Mouse (Mus musculus) midbrain, embryonic 16.5 days (tissue): ENCODE data around the gene Plscr2. TPM values are rescaled to one million over a fixed set of nuclear protein-coding genes. Genes with fewer than 3 reads are reported as not detected.

Experiments used
- ATAC-seq: fragments of 200-750 bp; cut with Nextera tagmentation; 2 replicates; pipeline ENCODE4 v1.8.0; 2017; ENCODE audit warnings: moderate TSS enrichment
- H3K27ac ChIP-seq: fragments of 300-500 bp; sonication (generic); 2 replicates; pipeline ENCODE4 v1.5.1; 2014; ENCODE audit warnings: mild to moderate bottlenecking, low read length, mixed read lengths
- H3K27me3 ChIP-seq: fragments of 300-500 bp; sonication (generic); 2 replicates; pipeline ENCODE4 v1.6.1; 2014; ENCODE audit warnings: low read depth, low read length, mixed read lengths; ENCODE audit not compliant: control insufficient read depth, insufficient read depth
- H3K36me3 ChIP-seq: fragments of 300-500 bp; sonication (generic); 2 replicates; pipeline ENCODE4 v1.6.1; 2014; ENCODE audit warnings: mild to moderate bottlenecking, low read length, moderate library complexity, mixed read lengths; ENCODE audit not compliant: control insufficient read depth, insufficient read depth
- H3K4me1 ChIP-seq: fragments of 300-500 bp; sonication (generic); 2 replicates; pipeline ENCODE4 v1.6.1; 2014; ENCODE audit warnings: mild to moderate bottlenecking, low read length, mixed read lengths; ENCODE audit not compliant: control insufficient read depth, insufficient read depth
- H3K4me2 ChIP-seq: fragments of 300-500 bp; sonication (generic); 2 replicates; pipeline ENCODE4 v1.6.1; 2014; ENCODE audit warnings: mild to moderate bottlenecking, low read length, mixed read lengths
- H3K4me3 ChIP-seq: fragments of 300-500 bp; sonication (generic); 2 replicates; pipeline ENCODE4 v1.5.1; 2014; ENCODE audit warnings: low read depth, mild to moderate bottlenecking, low read length, moderate library complexity, mixed read lengths
- H3K9ac ChIP-seq: fragments of 300-500 bp; sonication (generic); 2 replicates; pipeline ENCODE4 v1.6.1; 2014; ENCODE audit warnings: low read depth, low read length, mixed read lengths
- H3K9me3 ChIP-seq: fragments of 300-500 bp; sonication (generic); replicated peaks from 2 replicates; pipeline ENCODE4 v1.6.1; 2014; ENCODE audit warnings: mild to moderate bottlenecking, low read length, mixed read lengths; ENCODE audit not compliant: control insufficient read depth, poor library complexity, severe bottlenecking
- WGBS: fragments of 180-500 bp; shearing (Covaris S2); extraction: QIAGEN DNeasy Blood & Tissue Kit; methylation state at CpG from one replicate; pipeline ENCODE4 v1.1.7; 2014; 5-methylcytosine and 5-hydroxymethylcytosine counted together
- polyA plus RNA-seq: library from polyadenylated mRNA; unstranded; fragments of >200 nt; fragmentation: Nextera tagmentation; extraction: Ambion mirVana; gene quantifications from 2 replicates; pipeline ENCODE4 v1.2.1, GENCODE M21; 2015

Plscr2 gene
- 0.58 and 1.1 TPM in 2 replicates for polyA plus RNA-seq

- Histone ChIP-seq H3K9ac (no peak within 1 kb of the TSS), H3K27me3 (no peaks in the 10 kb centered on the region), H3K36me3 (no peaks in the 10 kb centered on the region; the same call in 1 of the 2 replicates), H3K4me2 (no peak within 1 kb of the TSS), H3K9me3 (no peaks in the 10 kb centered on the region), H3K4me1 (no peaks in the 10 kb centered on the region), H3K4me3 (no peak within 1 kb of the TSS), H3K27ac (no peak within 1 kb of the TSS)
- no peak for ATAC-seq
- 76% methylated on average over 9 of the region's 9 CpGs for WGBS
Observed at GRCm38 (mm10) chr9:92275486-92276207, at the start of gene Plscr2. Gene Plscr2 (plus strand): TSS chr9:92275602.

- WGBS: 90% methylated on average over 3 of the region's 3 CpGs
- no peak overlapping the region for H3K4me2 ChIP-seq
- H3K27me3 ChIP-seq: no peaks in the 10 kb centered on the region
- no peak overlapping the region for H3K27ac ChIP-seq
- H3K9ac ChIP-seq: no peak overlapping the region
- H3K36me3 ChIP-seq: no peaks in the 10 kb centered on the region
- H3K4me1 ChIP-seq: no peaks in the 10 kb centered on the region
- no peak overlapping the region for H3K4me3 ChIP-seq
- ATAC-seq: no peak
- H3K9me3 ChIP-seq: no peaks in the 10 kb centered on the region
Observed at GRCm38 (mm10) chr9:92226127-92226655, 49.2 kb upstream of the Plscr2 start.

DNA sequence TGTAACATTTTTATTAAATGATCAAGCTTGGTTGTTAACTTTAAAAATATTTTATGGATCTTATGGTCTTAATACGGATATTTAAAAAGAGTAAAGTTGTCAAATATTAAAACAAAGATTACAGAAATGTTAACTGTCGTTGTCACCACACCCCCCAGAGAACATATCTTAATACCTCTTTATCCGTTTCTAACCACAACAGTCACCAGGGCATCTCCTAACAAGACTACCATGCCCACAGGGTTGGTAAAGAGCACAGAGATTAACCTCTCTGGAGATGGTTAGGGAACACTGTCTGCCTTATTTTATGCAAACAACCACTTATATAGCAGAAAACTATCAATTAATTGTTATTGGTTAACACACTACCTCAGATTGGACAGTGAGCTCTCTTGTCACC, 48.6 kb upstream of the Plscr2 start:
- H3K9me3 ChIP-seq: no peaks in the 10 kb centered on the region
- no peak overlapping the region for H3K27ac ChIP-seq
- no peak overlapping the region for H3K9ac ChIP-seq
- no peaks in the 10 kb centered on the region for H3K4me1 ChIP-seq
- ATAC-seq: no peak
- H3K4me2 ChIP-seq: no peak overlapping the region
- H3K4me3 ChIP-seq: no peak overlapping the region
- no peaks in the 10 kb centered on the region for H3K36me3 ChIP-seq
- H3K27me3 ChIP-seq: no peaks in the 10 kb centered on the region
- 89% methylated on average over 3 of the region's 3 CpGs for WGBS

DNA sequence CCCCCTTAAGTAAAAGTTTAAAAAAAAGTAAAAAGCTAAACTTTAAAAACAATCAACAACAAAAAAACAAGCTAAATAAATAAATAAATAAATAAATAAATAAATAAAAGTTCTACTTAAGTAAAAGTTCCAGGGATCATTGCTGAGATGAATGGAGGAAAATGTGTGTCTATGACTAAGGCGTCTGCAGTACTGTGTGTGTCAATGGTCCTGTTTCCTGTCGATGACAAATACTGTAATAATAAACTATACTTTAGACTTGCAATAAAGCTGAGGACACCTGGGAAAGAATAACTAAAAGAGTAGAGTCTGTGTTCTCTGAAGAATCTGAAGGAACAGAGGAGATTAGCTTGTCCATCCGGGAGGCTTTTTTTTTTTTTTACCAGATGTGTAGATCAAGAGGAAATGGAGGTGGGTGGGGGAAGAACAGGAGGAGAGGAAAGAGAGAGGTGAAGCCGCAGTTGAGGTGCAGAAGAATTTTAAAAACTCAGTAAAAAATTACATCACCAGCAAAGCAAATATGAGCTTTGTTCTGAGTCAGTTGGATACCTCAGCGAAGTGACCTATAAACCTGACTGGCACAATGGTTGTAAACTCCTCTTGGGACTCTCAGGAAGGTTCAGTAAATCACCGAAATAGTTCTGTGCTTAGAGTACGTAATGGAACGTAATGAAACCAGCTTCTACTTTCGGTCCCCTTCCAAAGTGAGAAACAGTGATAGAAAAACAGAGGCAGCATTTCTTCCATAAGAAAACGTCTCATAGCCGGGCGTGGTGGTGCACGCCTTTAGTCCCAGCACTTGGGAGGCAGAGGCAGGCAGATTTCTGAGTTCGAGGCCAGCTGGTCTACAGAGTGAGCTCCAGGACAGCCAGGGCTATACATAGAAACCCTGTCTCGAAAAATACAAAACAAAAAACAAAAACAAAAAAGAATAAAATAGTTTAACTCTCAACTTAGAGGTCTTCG, 46.3 kb upstream of the Plscr2 start:
- ATAC-seq: no peak

GRCm38 (mm10) chr9:92229833-92230205, 45.6 kb upstream of the Plscr2 start:
- Histone ChIP-seq H3K9me3 (no peaks in the 10 kb centered on the region), H3K27ac (no peak overlapping the region), H3K9ac (no peak overlapping the region), H3K4me3 (no peak overlapping the region), H3K4me1 (no peaks in the 10 kb centered on the region), H3K4me2 (no peak overlapping the region), H3K27me3 (no peaks in the 10 kb centered on the region), H3K36me3 (no peaks in the 10 kb centered on the region)
- 86% methylated on average over 2 of the region's 2 CpGs for WGBS
- no peak for ATAC-seq

More for the DNA sequence above, 46.3 kb upstream of the Plscr2 start:
- no peak overlapping the region for H3K4me3 ChIP-seq
- H3K27ac ChIP-seq: no peak overlapping the region
- H3K27me3 ChIP-seq: no peaks in the 10 kb centered on the region
- no peaks in the 10 kb centered on the region for H3K4me1 ChIP-seq
- no peaks in the 10 kb centered on the region for H3K36me3 ChIP-seq
- WGBS: 92% methylated on average over 16 of the region's 16 CpGs
- no peak overlapping the region for H3K4me2 ChIP-seq
- H3K9ac ChIP-seq: no peak overlapping the region
- no peaks in the 10 kb centered on the region for H3K9me3 ChIP-seq

DNA sequence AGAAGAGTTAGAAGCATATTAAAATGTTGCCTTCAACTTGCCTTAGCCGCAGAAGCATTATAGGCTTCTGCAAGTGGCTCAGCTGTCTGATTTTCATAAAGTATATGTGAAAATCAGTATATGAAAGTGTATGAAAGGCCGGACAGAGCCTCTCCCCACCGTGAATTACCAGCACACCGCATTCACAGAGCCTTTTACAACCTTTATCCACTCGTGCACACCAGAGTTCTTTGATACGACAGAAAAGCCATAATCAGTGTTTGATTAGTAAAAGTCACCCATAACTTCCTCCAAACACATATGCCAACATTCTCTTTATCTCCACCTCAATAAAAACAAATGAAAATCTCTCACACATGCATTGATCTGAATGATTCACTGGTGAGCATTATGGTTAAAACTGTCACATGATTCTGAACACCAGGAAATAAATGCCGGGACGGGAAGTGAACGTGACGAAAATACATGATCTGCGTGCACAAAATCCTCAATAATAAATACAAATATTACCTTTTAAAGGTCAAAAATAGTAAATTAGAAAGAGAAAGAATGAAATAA, 40.4 kb upstream of the Plscr2 start:
- Histone ChIP-seq H3K27ac (no peak overlapping the region), H3K27me3 (no peaks in the 10 kb centered on the region), H3K4me3 (no peak overlapping the region), H3K36me3 (no peaks in the 10 kb centered on the region), H3K4me1 (no peaks in the 10 kb centered on the region), H3K4me2 (no peak overlapping the region), H3K9ac (no peak overlapping the region), H3K9me3 (no peaks in the 10 kb centered on the region)
- 90% methylated on average over 11 of the region's 11 CpGs for WGBS
- ATAC-seq: no peak

- ATAC-seq: no peak
- no peak overlapping the region for H3K27ac ChIP-seq
- H3K4me1 ChIP-seq: peaks cover 2% of the 10 kb centered on the region; the same call in 1 of the 2 replicates
- no peak overlapping the region for H3K4me3 ChIP-seq
- 84% methylated on average over 7 of the region's 7 CpGs for WGBS
- no peak overlapping the region for H3K9ac ChIP-seq
- H3K27me3 ChIP-seq: no peaks in the 10 kb centered on the region
- no peak overlapping the region for H3K4me2 ChIP-seq
- no peaks in the 10 kb centered on the region for H3K36me3 ChIP-seq
- no peaks in the 10 kb centered on the region for H3K9me3 ChIP-seq
Observed at GRCm38 (mm10) chr9:92248773-92249446, 26.5 kb upstream of the Plscr2 start.

GRCm38 (mm10) chr9:92249447-92249852, 26.0 kb upstream of the Plscr2 start, which contains the start of gene Plscr1:
Gene Plscr1 (plus strand): TSS chr9:92249750.
- Histone ChIP-seq H3K9ac (peak within 1 kb of the TSS; percentile 72), H3K9me3 (no peaks in the 10 kb centered on the region), H3K4me2 (peak within 1 kb of the TSS; percentile 71), H3K36me3 (no peaks in the 10 kb centered on the region), H3K4me1 (peaks cover 2% of the 10 kb centered on the region; the same call in 1 of the 2 replicates), H3K4me3 (peak within 1 kb of the TSS; percentile 57), H3K27me3 (no peaks in the 10 kb centered on the region), H3K27ac (peak within 1 kb of the TSS; percentile 70)
- no peak for ATAC-seq
- WGBS: 32% methylated on average over 7 of the region's 7 CpGs
